Mouse (Mus musculus): ENCODE results near the gene Capn13.

DNA sequence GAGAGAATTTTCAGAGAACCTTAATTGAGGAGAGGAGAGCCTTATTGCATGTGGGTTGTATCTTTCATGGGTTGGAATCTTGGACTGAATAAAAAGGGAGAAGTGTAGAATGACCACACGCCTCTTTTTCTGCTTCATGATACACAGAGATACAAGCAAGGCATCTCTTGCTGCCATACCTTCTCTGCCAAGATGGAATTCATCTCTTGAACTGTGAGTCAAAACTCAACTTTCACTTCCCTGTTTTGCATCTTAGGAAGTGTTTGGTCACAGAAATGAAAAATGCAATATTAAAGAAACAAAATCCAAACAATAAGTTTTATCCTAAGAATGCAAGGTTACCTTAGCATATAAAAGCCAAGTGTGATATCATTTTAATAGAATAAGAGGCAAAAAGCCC, 40.1 kb upstream of the Capn13 start:
- TF ChIP-seq POLR2A (IDR thresholded peaks at IDR 0.05; ENCODE audit: insufficient read depth, low read depth, low read length) = no peak
- no peak for TF ChIP-seq EP300 (IDR thresholded peaks at IDR 0.05; ENCODE audit: insufficient read depth, low read depth, low read length)

Data from heart, adult 2 months (tissue).